Mouse (Mus musculus) MEL (cell line): Measurements from ENCODE around the gene Ints2. TPM values are rescaled to one million over a fixed set of nuclear protein-coding genes. Genes with fewer than 3 reads are reported as not detected.

Experiments used
- DNase-seq: peaks from one replicate; pipeline ENCODE4 v3.0.0; 2011; ENCODE audit warnings: low read depth, low spot score
- H3K27ac ChIP-seq: 2 replicates; pipeline ENCODE4 v1.5.1; 2012; ENCODE audit warnings: low read depth, mild to moderate bottlenecking, control low read depth, low read length, moderate library complexity; ENCODE audit not compliant: control insufficient read depth
- H3K27me3 ChIP-seq, 2 experiments: fragments of 150-350 bp in 1 of 2; sonication (generic) in 1 of 2; 2 replicates each; pipeline ENCODE4 v1.6.1; 2012; ENCODE audit warnings: low read length in 2 of 2, mild to moderate bottlenecking in 2 of 2, improper control_type of control experiment in 1 of 2, moderate library complexity in 1 of 2; ENCODE audit not compliant: insufficient read depth in 2 of 2, control insufficient read depth in 1 of 2
- H3K36me3 ChIP-seq, 2 experiments: 2 replicates each; pipeline ENCODE4 v1.6.1; 2012 to 2014; ENCODE audit warnings: low read length in 2 of 2, improper control_type of control experiment in 1 of 2, inconsistent platforms in 1 of 2, mild to moderate bottlenecking in 1 of 2; ENCODE audit not compliant: insufficient read depth in 2 of 2, control insufficient read depth in 1 of 2
- H3K4me1 ChIP-seq, 2 experiments: fragments of 150-350 bp in 1 of 2; sonication (generic) in 1 of 2; 2 replicates each; pipeline ENCODE4 v1.6.1; 2012; ENCODE audit warnings: low read length in 2 of 2, improper control_type of control experiment in 1 of 2, mild to moderate bottlenecking in 1 of 2; ENCODE audit not compliant: insufficient read depth in 2 of 2, control insufficient read depth in 1 of 2
- H3K4me3 ChIP-seq, 2 experiments: fragments of 150-350 bp in 1 of 2; sonication (generic) in 1 of 2; 2 replicates each; pipeline ENCODE4 v1.5.1; 2012; ENCODE audit warnings: low read depth in 2 of 2, low read length in 2 of 2, mild to moderate bottlenecking in 2 of 2, moderate library complexity in 2 of 2, control low read depth in 1 of 2, improper control_type of control experiment in 1 of 2; ENCODE audit not compliant: control insufficient read depth in 1 of 2, insufficient read depth in 1 of 2
- H3K79me2 ChIP-seq: 2 replicates; pipeline ENCODE4 v1.6.1; 2012; ENCODE audit warnings: mild to moderate bottlenecking, low read length, moderate library complexity; ENCODE audit not compliant: control insufficient read depth, poor library complexity, insufficient read depth
- H3K9ac ChIP-seq: 2 replicates; pipeline ENCODE4 v1.6.1; 2012; ENCODE audit warnings: low read depth, mild to moderate bottlenecking, control low read depth, low read length, moderate library complexity; ENCODE audit not compliant: control insufficient read depth, poor library complexity, severe bottlenecking
- H3K9me3 ChIP-seq: fragments of 150-350 bp; sonication (generic); replicated peaks from 2 replicates; pipeline ENCODE4 v1.6.1; 2012; ENCODE audit warnings: mild to moderate bottlenecking, low read length, improper control_type of control experiment, moderate library complexity; ENCODE audit not compliant: insufficient read depth
- BHLHE40 ChIP-seq: IDR thresholded peaks from 2 replicates; pipeline ENCODE4 v1.6.1; 2012; ENCODE audit warnings: low read depth, mild to moderate bottlenecking, inconsistent platforms, low read length, improper control_type of control experiment, borderline replicate concordance
- CHD1 ChIP-seq: IDR thresholded peaks from 2 replicates; pipeline ENCODE4 v1.6.1; 2012; ENCODE audit warnings: low read depth, mild to moderate bottlenecking, inconsistent platforms, low read length, improper control_type of control experiment
- CTCF ChIP-seq, 3 experiments: IDR thresholded peaks in 2 of 3; conservative IDR thresholded peaks in 1 of 3; 2 replicates each; pipeline ENCODE4 v1.5.1; 2011 to 2012; ENCODE audit warnings: low read length in 3 of 3, low read depth in 2 of 3, mild to moderate bottlenecking in 2 of 3, improper control_type of control experiment in 1 of 3, inconsistent platforms in 1 of 3, mixed read lengths in 1 of 3, moderate library complexity in 1 of 3; ENCODE audit not compliant: control insufficient read depth in 1 of 3, insufficient read depth in 1 of 3, poor library complexity in 1 of 3, severe bottlenecking in 1 of 3
- E2F4 ChIP-seq: IDR thresholded peaks from 2 replicates; pipeline ENCODE4 v1.6.1; 2011; ENCODE audit warnings: low read depth, low read length, improper control_type of control experiment, borderline replicate concordance
- ETS1 ChIP-seq: IDR thresholded peaks from 2 replicates; pipeline ENCODE4 v1.6.1; 2012; ENCODE audit warnings: low read depth, mild to moderate bottlenecking, inconsistent platforms, low read length, improper control_type of control experiment, moderate library complexity
- GABPA ChIP-seq: IDR thresholded peaks from 2 replicates; pipeline ENCODE4 v1.6.1; 2012; ENCODE audit warnings: low read depth, mild to moderate bottlenecking, inconsistent platforms, low read length, improper control_type of control experiment, moderate library complexity
- JUND ChIP-seq: IDR thresholded peaks from 2 replicates; pipeline ENCODE4 v1.6.1; 2011; ENCODE audit warnings: low read depth, mild to moderate bottlenecking, improper control_type of control experiment, low read length
- KAT2A ChIP-seq: conservative IDR thresholded peaks from 2 replicates; pipeline ENCODE4 v1.6.1; 2012; ENCODE audit warnings: low read depth, low read length, improper control_type of control experiment, inconsistent platforms
- MAFK ChIP-seq: IDR thresholded peaks from 2 replicates; pipeline ENCODE4 v1.6.1; 2011; ENCODE audit warnings: low read depth, mild to moderate bottlenecking, low read length, improper control_type of control experiment, borderline replicate concordance
- MEF2A ChIP-seq: IDR thresholded peaks from 2 replicates; pipeline ENCODE4 v1.6.1; 2014; ENCODE audit warnings: low read depth, mild to moderate bottlenecking, inconsistent platforms, low read length, improper control_type of control experiment; ENCODE audit not compliant: poor library complexity, insufficient replicate concordance, severe bottlenecking; ENCODE audit errors: extremely low read depth
- MXI1 ChIP-seq: IDR thresholded peaks from 2 replicates; pipeline ENCODE4 v1.6.1; 2011; ENCODE audit warnings: mild to moderate bottlenecking, low read depth, low read length, improper control_type of control experiment
- MYB ChIP-seq: IDR thresholded peaks from 2 replicates; pipeline ENCODE4 v1.6.1; 2011; ENCODE audit warnings: mild to moderate bottlenecking, low read depth, low read length, improper control_type of control experiment
- POLR2A ChIP-seq, 2 experiments: IDR thresholded peaks; 2 replicates each; pipeline ENCODE4 v1.6.1; 2011 to 2012; ENCODE audit warnings: low read length in 2 of 2, mild to moderate bottlenecking in 2 of 2, control low read depth in 1 of 2, improper control_type of control experiment in 1 of 2, low read depth in 1 of 2, moderate library complexity in 1 of 2; ENCODE audit not compliant: control insufficient read depth in 1 of 2, insufficient read depth in 1 of 2, poor library complexity in 1 of 2
- POLR2AphosphoS2 ChIP-seq: IDR thresholded peaks from 2 replicates; pipeline ENCODE4 v1.6.1; 2011; ENCODE audit warnings: low read length, improper control_type of control experiment
- RCOR1 ChIP-seq: IDR thresholded peaks from 2 replicates; pipeline ENCODE4 v1.6.1; 2012; ENCODE audit warnings: low read depth, mild to moderate bottlenecking, inconsistent platforms, low read length, improper control_type of control experiment
- SIN3A ChIP-seq: IDR thresholded peaks from 2 replicates; pipeline ENCODE4 v1.6.1; 2012; ENCODE audit warnings: low read length, improper control_type of control experiment, inconsistent platforms
- SMC3 ChIP-seq: IDR thresholded peaks from 2 replicates; pipeline ENCODE4 v1.6.1; 2011; ENCODE audit warnings: low read depth, low read length, improper control_type of control experiment
- TAL1 ChIP-seq: IDR thresholded peaks from 2 replicates; pipeline ENCODE4 v1.6.1; 2012; ENCODE audit warnings: mild to moderate bottlenecking, inconsistent platforms, low read length, moderate library complexity, mixed read lengths
- TCF12 ChIP-seq: IDR thresholded peaks from 2 replicates; pipeline ENCODE4 v1.6.1; 2014; ENCODE audit warnings: low read depth, mild to moderate bottlenecking, inconsistent platforms, low read length, improper control_type of control experiment, moderate library complexity
- UBTF ChIP-seq: IDR thresholded peaks from 2 replicates; pipeline ENCODE4 v1.6.1; 2012; ENCODE audit warnings: low read depth, mild to moderate bottlenecking, inconsistent platforms, low read length, improper control_type of control experiment, moderate library complexity, borderline replicate concordance; ENCODE audit not compliant: insufficient read depth
- USF1 ChIP-seq: IDR thresholded peaks from 2 replicates; pipeline ENCODE4 v1.6.1; 2014; ENCODE audit warnings: low read depth, mild to moderate bottlenecking, inconsistent platforms, low read length, improper control_type of control experiment, moderate library complexity
- USF2 ChIP-seq, 2 experiments: IDR thresholded peaks; 2 replicates each; pipeline ENCODE4 v1.6.1; 2011 to 2012; ENCODE audit warnings: improper control_type of control experiment in 2 of 2, low read length in 2 of 2, borderline replicate concordance in 1 of 2, inconsistent platforms in 1 of 2, low read depth in 1 of 2, mild to moderate bottlenecking in 1 of 2; ENCODE audit not compliant: insufficient read depth in 1 of 2
- ZC3H11A ChIP-seq: IDR thresholded peaks from 2 replicates; pipeline ENCODE4 v1.6.1; 2012; ENCODE audit warnings: low read depth, mild to moderate bottlenecking, inconsistent platforms, low read length, improper control_type of control experiment
- ZKSCAN1 ChIP-seq: IDR thresholded peaks from 2 replicates; pipeline ENCODE4 v1.6.1; 2012; ENCODE audit warnings: low read depth, mild to moderate bottlenecking, inconsistent platforms, low read length, improper control_type of control experiment, moderate library complexity
- ZNF384 ChIP-seq: IDR thresholded peaks from 2 replicates; pipeline ENCODE4 v1.6.1; 2012; ENCODE audit warnings: low read depth, mild to moderate bottlenecking, inconsistent platforms, low read length, improper control_type of control experiment
- polyA plus RNA-seq, 2 experiments: library from polyadenylated mRNA; stranded (reverse) in 1 of 2; unstranded in 1 of 2; fragments of >175 nt in 1 of 2; fragments of >200 nt in 1 of 2; gene quantifications; 2 replicates each; pipeline versions ENCODE4 v1.2.1 to v1.2.4; 2012; ENCODE audit warnings: low replicate concordance in 2 of 2, low read depth in 1 of 2; ENCODE audit not compliant: insufficient read length in 2 of 2, insufficient read depth in 1 of 2, missing spikeins in 1 of 2
- total RNA-seq: library from RNA; depleted of rRNA; stranded (reverse); fragments of 300-350 nt; gene quantifications from 2 replicates; pipeline ENCODE4 v1.2.3, GENCODE M21; 2012

Ints2 gene
- total and polyA plus RNA-seq, 3 experiments = 43.0 to 120 (median 75.3) TPM

DNA sequence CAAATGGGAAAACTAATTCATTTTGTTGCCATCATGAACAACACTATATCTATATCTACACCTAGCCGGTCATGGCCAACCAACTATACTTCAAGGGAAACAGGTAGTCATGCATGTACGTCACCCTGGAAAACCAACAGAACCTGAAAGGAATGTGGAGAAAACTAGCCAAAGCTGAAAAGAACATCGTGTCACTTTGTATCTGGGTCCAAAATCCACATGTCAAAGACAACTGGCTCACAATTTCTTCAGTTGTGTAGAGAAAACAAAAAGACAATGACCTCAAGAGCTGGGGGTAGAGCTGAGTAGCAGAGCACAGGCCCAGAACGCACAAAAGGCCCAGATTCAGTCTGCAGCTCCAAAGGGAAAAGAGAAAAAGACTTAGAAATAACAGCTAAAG, 31.6 kb downstream of the Ints2 start:
- Histone ChIP-seq H3K4me1 (no peaks in the 10 kb centered on the region), H3K9me3 (no peaks in the 10 kb centered on the region), H3K27me3 (no peaks in the 10 kb centered on the region), H3K27ac (no peak overlapping the region), H3K4me3 (no peak overlapping the region), H3K9ac (no peak overlapping the region), H3K79me2 (no peaks in the 10 kb centered on the region), H3K36me3 (peaks cover 0 to 62% of the 10 kb centered on the region in 2 experiments; a peak in 2 of 4 replicates)
- TF ChIP-seq JUND = no peak
- TF ChIP-seq BHLHE40 = no peak
- TF ChIP-seq MAFK = no peak
- no peak for TF ChIP-seq SMC3
- TF ChIP-seq MEF2A = no peak
- no peak for TF ChIP-seq ZKSCAN1
- TF ChIP-seq ETS1 = no peak
- TF ChIP-seq KAT2A = no peak
- no peak for TF ChIP-seq GABPA
- TF ChIP-seq E2F4 = no peak
- TF ChIP-seq ZC3H11A = no peak
- TF ChIP-seq RCOR1 = no peak
- TF ChIP-seq CHD1 = no peak
- TF ChIP-seq POLR2AphosphoS2 = no peak
- TF ChIP-seq POLR2A (IDR thresholded peaks at IDR 0.05; ENCODE audit: control insufficient read depth in 1 of 2, insufficient read depth in 1 of 2, low read depth in 1 of 2, low read length in 2 of 2, poor library complexity in 1 of 2) = no peak
- no peak for TF ChIP-seq CTCF (IDR thresholded peaks at IDR 0.05 in 2 of 3, conservative IDR thresholded peaks at IDR 0.05 in 1 of 3; ENCODE audit: control insufficient read depth in 1 of 3, insufficient read depth in 1 of 3, low read depth in 2 of 3, low read length in 3 of 3, poor library complexity in 1 of 3, severe bottlenecking in 1 of 3)
- no peak for TF ChIP-seq ZNF384
- TF ChIP-seq SIN3A = no peak
- TF ChIP-seq USF2 (IDR thresholded peaks at IDR 0.05; ENCODE audit: borderline replicate concordance in 1 of 2, insufficient read depth in 1 of 2, low read depth in 1 of 2, low read length in 2 of 2) = no peak
- DNase-seq = no peak

DNA sequence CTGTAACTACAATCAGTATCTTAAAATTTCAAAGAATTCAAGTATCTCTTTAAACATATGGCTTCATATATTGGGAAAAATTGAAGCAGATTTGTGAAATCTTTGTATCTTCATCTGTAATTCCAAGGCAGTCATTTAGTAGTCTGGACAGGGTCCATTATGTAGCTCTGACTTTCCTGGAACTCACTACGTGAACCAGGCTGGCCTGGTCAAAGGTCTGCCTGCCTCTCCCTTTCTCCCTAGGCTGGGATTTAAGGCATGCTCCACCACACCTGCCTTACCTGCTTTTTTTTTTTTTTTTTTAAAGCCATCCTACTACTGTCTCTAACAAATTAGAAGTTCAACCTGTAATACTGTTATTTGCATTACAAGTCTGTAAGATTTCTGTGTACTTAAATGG, 45.6 kb downstream of the Ints2 start:
- Histone ChIP-seq H3K4me1 (peaks cover 5 to 14% of the 10 kb centered on the region in 2 experiments), H3K27ac (no peak overlapping the region), H3K27me3 (no peaks in the 10 kb centered on the region), H3K36me3 (peaks cover 24 to 62% of the 10 kb centered on the region in 2 experiments), H3K79me2 (peaks cover 6% of the 10 kb centered on the region; the same call in 1 of the 2 replicates), H3K9me3 (no peaks in the 10 kb centered on the region), H3K9ac (no peak overlapping the region), H3K4me3 (no peak overlapping the region)
- no peak for TF ChIP-seq ETS1
- TF ChIP-seq GABPA = no peak
- no peak for TF ChIP-seq MXI1
- TF ChIP-seq USF2 (IDR thresholded peaks at IDR 0.05; ENCODE audit: borderline replicate concordance in 1 of 2, insufficient read depth in 1 of 2, low read depth in 1 of 2, low read length in 2 of 2) = no peak
- no peak for TF ChIP-seq TCF12
- no peak for TF ChIP-seq TAL1
- TF ChIP-seq MYB = no peak
- no peak for TF ChIP-seq UBTF
- no peak for TF ChIP-seq USF1
- no peak for DNase-seq
